Mouse (Mus musculus) midbrain, embryonic 16.5 days (tissue): Measurements from ENCODE around the gene Pmvk. TPM values are rescaled to one million over a fixed set of nuclear protein-coding genes. Genes with fewer than 3 reads are reported as not detected.

ENCODE experiments used
- ATAC-seq: fragments of 200-750 bp; cut with Nextera tagmentation; 2 replicates; pipeline ENCODE4 v1.8.0; 2017; ENCODE audit warnings: moderate TSS enrichment
- H3K27ac ChIP-seq: fragments of 300-500 bp; sonication (generic); 2 replicates; pipeline ENCODE4 v1.5.1; 2014; ENCODE audit warnings: mild to moderate bottlenecking, low read length, mixed read lengths
- H3K27me3 ChIP-seq: fragments of 300-500 bp; sonication (generic); 2 replicates; pipeline ENCODE4 v1.6.1; 2014; ENCODE audit warnings: low read depth, low read length, mixed read lengths; ENCODE audit not compliant: control insufficient read depth, insufficient read depth
- H3K36me3 ChIP-seq: fragments of 300-500 bp; sonication (generic); 2 replicates; pipeline ENCODE4 v1.6.1; 2014; ENCODE audit warnings: mild to moderate bottlenecking, low read length, moderate library complexity, mixed read lengths; ENCODE audit not compliant: control insufficient read depth, insufficient read depth
- H3K4me1 ChIP-seq: fragments of 300-500 bp; sonication (generic); 2 replicates; pipeline ENCODE4 v1.6.1; 2014; ENCODE audit warnings: mild to moderate bottlenecking, low read length, mixed read lengths; ENCODE audit not compliant: control insufficient read depth, insufficient read depth
- H3K4me2 ChIP-seq: fragments of 300-500 bp; sonication (generic); 2 replicates; pipeline ENCODE4 v1.6.1; 2014; ENCODE audit warnings: mild to moderate bottlenecking, low read length, mixed read lengths
- H3K4me3 ChIP-seq: fragments of 300-500 bp; sonication (generic); 2 replicates; pipeline ENCODE4 v1.5.1; 2014; ENCODE audit warnings: low read depth, mild to moderate bottlenecking, low read length, moderate library complexity, mixed read lengths
- H3K9ac ChIP-seq: fragments of 300-500 bp; sonication (generic); 2 replicates; pipeline ENCODE4 v1.6.1; 2014; ENCODE audit warnings: low read depth, low read length, mixed read lengths
- H3K9me3 ChIP-seq: fragments of 300-500 bp; sonication (generic); replicated peaks from 2 replicates; pipeline ENCODE4 v1.6.1; 2014; ENCODE audit warnings: mild to moderate bottlenecking, low read length, mixed read lengths; ENCODE audit not compliant: control insufficient read depth, poor library complexity, severe bottlenecking
- WGBS: fragments of 180-500 bp; shearing (Covaris S2); extraction: QIAGEN DNeasy Blood & Tissue Kit; methylation state at CpG from one replicate; pipeline ENCODE4 v1.1.7; 2014; 5-methylcytosine and 5-hydroxymethylcytosine counted together
- polyA plus RNA-seq: library from polyadenylated mRNA; unstranded; fragments of >200 nt; fragmentation: Nextera tagmentation; extraction: Ambion mirVana; gene quantifications from 2 replicates; pipeline ENCODE4 v1.2.1, GENCODE M21; 2015

Pmvk gene
- polyA plus RNA-seq, 1 experiment from 2014 or later: 142 TPM

GRCm38 (mm10) chr3:89435041-89435440 is 19.3 kb upstream of the Pmvk start:
- Histone ChIP-seq H3K4me2 (no peak overlapping the region), H3K36me3 (peaks cover 23% of the 10 kb centered on the region), H3K27me3 (no peaks in the 10 kb centered on the region), H3K4me1 (peaks cover 18% of the 10 kb centered on the region), H3K27ac (no peak overlapping the region), H3K9me3 (no peaks in the 10 kb centered on the region), H3K4me3 (no peak overlapping the region), H3K9ac (no peak overlapping the region)
- WGBS: 63% methylated on average over 7 of the region's 7 CpGs
- ATAC-seq: no peak

- Histone ChIP-seq H3K27me3 (no peaks in the 10 kb centered on the region), H3K27ac (no peak within 1 kb of the TSS), H3K36me3 (peaks cover 23% of the 10 kb centered on the region), H3K4me1 (peaks cover 11% of the 10 kb centered on the region), H3K9ac (peak within 1 kb of the TSS; percentile 1; the same call in 1 of the 2 replicates), H3K9me3 (no peaks in the 10 kb centered on the region), H3K4me3 (peak within 1 kb of the TSS; percentile 24), H3K4me2 (peak within 1 kb of the TSS; percentile 39)
- 5% methylated on average over 16 of the region's 16 CpGs for WGBS
- ATAC-seq: peak; percentile 54
Measured at GRCm38 (mm10) chr3:89436176-89437113, 17.9 kb upstream of the Pmvk start, which contains the start of gene Pbxip1. Gene Pbxip1, plus strand, starts transcription at chr3:89436706.

GRCm38 (mm10) chr3:89437269-89437668 is 17.1 kb upstream of the Pmvk start:
- WGBS: 19% methylated on average over 5 of the region's 5 CpGs
- Histone ChIP-seq H3K36me3 (peaks cover 22% of the 10 kb centered on the region), H3K9me3 (no peaks in the 10 kb centered on the region), H3K4me1 (peaks cover 3% of the 10 kb centered on the region; the same call in 1 of the 2 replicates), H3K4me2 (peak overlapping the region; percentile 39), H3K4me3 (no peak overlapping the region), H3K27ac (no peak overlapping the region), H3K9ac (peak overlapping the region; percentile 1; the same call in 1 of the 2 replicates), H3K27me3 (no peaks in the 10 kb centered on the region)
- no peak for ATAC-seq

- H3K4me2 ChIP-seq: no peak overlapping the region
- H3K4me3 ChIP-seq: no peak overlapping the region
- no peak for ATAC-seq
- no peaks in the 10 kb centered on the region; the same call in 1 of the 2 replicates for H3K4me1 ChIP-seq
- H3K9me3 ChIP-seq: no peaks in the 10 kb centered on the region
- no peaks in the 10 kb centered on the region for H3K36me3 ChIP-seq
- H3K9ac ChIP-seq: no peak overlapping the region
- H3K27me3 ChIP-seq: no peaks in the 10 kb centered on the region
- H3K27ac ChIP-seq: no peak overlapping the region
- 99% methylated on average over 2 of the region's 2 CpGs for WGBS
Measured at GRCm38 (mm10) chr3:89440691-89441090, 13.7 kb upstream of the Pmvk start.

GRCm38 (mm10) chr3:89448720-89449537 is 5.4 kb upstream of the Pmvk start:
- no peaks in the 10 kb centered on the region for H3K27me3 ChIP-seq
- H3K9ac ChIP-seq: no peak overlapping the region
- no peaks in the 10 kb centered on the region for H3K36me3 ChIP-seq
- WGBS: 65% methylated on average over 13 of the region's 13 CpGs
- no peak overlapping the region for H3K4me2 ChIP-seq
- H3K27ac ChIP-seq: no peak overlapping the region
- no peak overlapping the region for H3K4me3 ChIP-seq
- 0 out of 2 replicates have a peak, but pooled peaks have one; percentile 19 for ATAC-seq
- H3K9me3 ChIP-seq: no peaks in the 10 kb centered on the region
- H3K4me1 ChIP-seq: peaks cover 6% of the 10 kb centered on the region; the same call in 1 of the 2 replicates

- Histone ChIP-seq H3K4me3 (no peak overlapping the region), H3K4me1 (peaks cover 6% of the 10 kb centered on the region; the same call in 1 of the 2 replicates), H3K4me2 (no peak overlapping the region), H3K27me3 (no peaks in the 10 kb centered on the region), H3K36me3 (no peaks in the 10 kb centered on the region), H3K27ac (no peak overlapping the region), H3K9ac (no peak overlapping the region), H3K9me3 (no peaks in the 10 kb centered on the region)
- ATAC-seq: 0 out of 2 replicates have a peak, but pooled peaks have one; percentile 52
- WGBS: 42% methylated on average over 7 of the region's 7 CpGs
Measured at GRCm38 (mm10) chr3:89449541-89449940, 4.8 kb upstream of the Pmvk start.

GRCm38 (mm10) chr3:89451916-89452315 is 2.4 kb upstream of the Pmvk start:
- H3K27ac ChIP-seq: no peak overlapping the region
- H3K9ac ChIP-seq: no peak overlapping the region; the same call in 1 of the 2 replicates
- ATAC-seq: no peak
- H3K27me3 ChIP-seq: no peaks in the 10 kb centered on the region
- no peaks in the 10 kb centered on the region for H3K36me3 ChIP-seq
- H3K4me2 ChIP-seq: no peak overlapping the region
- no peak overlapping the region for H3K4me3 ChIP-seq
- peaks cover 6% of the 10 kb centered on the region; the same call in 1 of the 2 replicates for H3K4me1 ChIP-seq
- no peaks in the 10 kb centered on the region for H3K9me3 ChIP-seq
- 95% methylated on average over 1 of the region's 1 CpGs for WGBS

- H3K27ac ChIP-seq: no peak overlapping the region
- WGBS: 42% methylated on average over 1 of the region's 1 CpGs
Measured at GRCm38 (mm10) chr3:89455786-89456285, 1.5 kb downstream of the Pmvk start.

More at GRCm38 (mm10) chr3:89455786-89456285, 1.5 kb downstream of the Pmvk start:
- Histone ChIP-seq H3K27me3 (no peaks in the 10 kb centered on the region), H3K9me3 (no peaks in the 10 kb centered on the region), H3K4me3 (no peak overlapping the region), H3K9ac (no peak overlapping the region), H3K4me1 (peaks cover 24% of the 10 kb centered on the region), H3K36me3 (no peaks in the 10 kb centered on the region), H3K4me2 (no peak overlapping the region)
- no peak for ATAC-seq
